Mouse (Mus musculus): ENCODE results near the gene Pcdh9. TPM values are rescaled to one million over a fixed set of nuclear protein-coding genes. Genes with fewer than 3 reads are reported as not detected.
A peak's percentile ranks its signal among the peaks of the same experiment; 100 is the strongest.

Gene Pcdh9
- total and polyA plus RNA-seq, 2 experiments from 2014 or later: 85.2 to 100 TPM

GRCm38 (mm10) chr14:93868211-93868610 is 22.3 kb downstream of the Pcdh9 start:
- DNase-seq (no peak), ATAC-seq (no peak)
- no peak for TF ChIP-seq CTCF (IDR thresholded peaks at IDR 0.05; ENCODE audit: low read depth)
- Histone ChIP-seq H3K9ac (no peak overlapping the region), H3K9me3 (ENCODE audit: low read length) (no peaks in the 10 kb centered on the region), H3K27ac (ENCODE audit: low read depth, low read length) (no peak overlapping the region), H3K36me3 (ENCODE audit: insufficient read depth) (no peaks in the 10 kb centered on the region), H3K4me2 (ENCODE audit: low read depth) (no peak overlapping the region), H3K27me3 (ENCODE audit: insufficient read depth, low read length) (no peaks in the 10 kb centered on the region), H3K4me3 (ENCODE audit: low read depth, low read length) (no peak overlapping the region), H3K4me1 (ENCODE audit: insufficient read depth) (no peaks in the 10 kb centered on the region)

- no peak for ATAC-seq
- Histone ChIP-seq H3K27ac (ENCODE audit: low read depth, low read length) (no peak overlapping the region), H3K4me2 (ENCODE audit: low read depth) (no peak overlapping the region), H3K27me3 (ENCODE audit: insufficient read depth, low read length) (no peaks in the 10 kb centered on the region), H3K4me1 (ENCODE audit: insufficient read depth) (no peaks in the 10 kb centered on the region), H3K36me3 (ENCODE audit: insufficient read depth) (no peaks in the 10 kb centered on the region), H3K4me3 (ENCODE audit: low read depth, low read length) (no peak overlapping the region), H3K9ac (no peak overlapping the region), H3K9me3 (ENCODE audit: low read length) (no peaks in the 10 kb centered on the region)
- no peak for TF ChIP-seq CTCF (IDR thresholded peaks at IDR 0.05; ENCODE audit: low read depth)
- no peak for DNase-seq
- 51% methylated on average over 3 of the region's 3 CpGs for WGBS
These were observed 32.4 kb downstream of the Pcdh9 start for GRCm38 (mm10) chr14:93858069-93858468.

- 19% methylated on average over 1 of the region's 1 CpGs for whole genome bisulfite sequencing
- DNase-seq (no peak), ATAC-seq (no peak)
- no peak overlapping the region for H3K9ac ChIP-seq
- no peaks in the 10 kb centered on the region for H3K9me3 ChIP-seq (ENCODE audit: low read length)
- no peak overlapping the region for H3K4me3 ChIP-seq (ENCODE audit: low read depth, low read length)
- H3K36me3 ChIP-seq (ENCODE audit: insufficient read depth): no peaks in the 10 kb centered on the region
- no peak overlapping the region for H3K27ac ChIP-seq (ENCODE audit: low read depth, low read length)
- no peaks in the 10 kb centered on the region for H3K4me1 ChIP-seq (ENCODE audit: insufficient read depth)
- no peak overlapping the region for H3K4me2 ChIP-seq (ENCODE audit: low read depth)
- no peaks in the 10 kb centered on the region for H3K27me3 ChIP-seq (ENCODE audit: insufficient read depth, low read length)
- TF ChIP-seq CTCF (IDR thresholded peaks at IDR 0.05; ENCODE audit: low read depth): no peak
These were observed 44.3 kb downstream of the Pcdh9 start for GRCm38 (mm10) chr14:93846091-93846677.

GRCm38 (mm10) chr14:93842686-93843288 is 47.7 kb downstream of the Pcdh9 start:
- 13% methylated on average over 3 of the region's 3 CpGs for WGBS
- TF ChIP-seq CTCF (IDR thresholded peaks at IDR 0.05; ENCODE audit: low read depth): no peak
- DNase-seq (no peak), ATAC-seq (no peak)
- H3K27ac ChIP-seq (ENCODE audit: low read depth, low read length): no peak overlapping the region
- H3K4me2 ChIP-seq (ENCODE audit: low read depth): no peak overlapping the region
- H3K36me3 ChIP-seq (ENCODE audit: insufficient read depth): no peaks in the 10 kb centered on the region
- H3K9me3 ChIP-seq (ENCODE audit: low read length): no peaks in the 10 kb centered on the region
- no peaks in the 10 kb centered on the region for H3K27me3 ChIP-seq (ENCODE audit: insufficient read depth, low read length)
- H3K4me1 ChIP-seq (ENCODE audit: insufficient read depth): no peaks in the 10 kb centered on the region
- H3K4me3 ChIP-seq (ENCODE audit: low read depth, low read length): no peak overlapping the region
- H3K9ac ChIP-seq: no peak overlapping the region

GRCm38 (mm10) chr14:93832511-93832910 is 58.0 kb downstream of the Pcdh9 start:
- Histone ChIP-seq H3K4me2 (ENCODE audit: low read depth) (no peak overlapping the region), H3K4me3 (ENCODE audit: low read depth, low read length) (no peak overlapping the region), H3K9me3 (ENCODE audit: low read length) (no peaks in the 10 kb centered on the region), H3K9ac (no peak overlapping the region), H3K4me1 (ENCODE audit: insufficient read depth) (no peaks in the 10 kb centered on the region), H3K27me3 (ENCODE audit: insufficient read depth, low read length) (no peaks in the 10 kb centered on the region), H3K36me3 (ENCODE audit: insufficient read depth) (no peaks in the 10 kb centered on the region), H3K27ac (ENCODE audit: low read depth, low read length) (no peak overlapping the region)
- no peak for TF ChIP-seq CTCF (IDR thresholded peaks at IDR 0.05; ENCODE audit: low read depth)
- 82% methylated on average over 6 of the region's 6 CpGs for WGBS
- no peak for DNase-seq
- no peak for ATAC-seq

- 0 out of 2 replicates have a peak, but pooled peaks cover 6% of the 10 kb centered on the region for H3K4me1 ChIP-seq (ENCODE audit: insufficient read depth)
- no peak overlapping the region for H3K9ac ChIP-seq
- H3K4me2 ChIP-seq (ENCODE audit: low read depth): no peak overlapping the region
- no peak overlapping the region for H3K27ac ChIP-seq (ENCODE audit: low read depth, low read length)
- no peaks in the 10 kb centered on the region for H3K9me3 ChIP-seq (ENCODE audit: low read length)
- DNase-seq: no peak
- H3K27me3 ChIP-seq (ENCODE audit: insufficient read depth, low read length): no peaks in the 10 kb centered on the region
- H3K4me3 ChIP-seq (ENCODE audit: low read depth, low read length): no peak overlapping the region
- H3K36me3 ChIP-seq (ENCODE audit: insufficient read depth): no peaks in the 10 kb centered on the region
- 42% methylated on average over 6 of the region's 6 CpGs for WGBS
- ATAC-seq: no peak
- no peak for TF ChIP-seq CTCF (IDR thresholded peaks at IDR 0.05; ENCODE audit: low read depth)
These were observed 63.3 kb downstream of the Pcdh9 start for GRCm38 (mm10) chr14:93827159-93827558.

- H3K9me3 ChIP-seq (ENCODE audit: low read length): no peaks in the 10 kb centered on the region
- H3K27me3 ChIP-seq (ENCODE audit: insufficient read depth, low read length): no peaks in the 10 kb centered on the region
- 0 out of 2 replicates have a peak overlapping the region, but pooled peaks have one; percentile 15 for H3K9ac ChIP-seq
- H3K4me3 ChIP-seq (ENCODE audit: low read depth, low read length): no peak overlapping the region
- no peaks in the 10 kb centered on the region for H3K36me3 ChIP-seq (ENCODE audit: insufficient read depth)
- ATAC-seq (peak; percentile 29; the same call in 1 of the 2 replicates), DNase-seq (no peak)
- no peak for TF ChIP-seq CTCF (IDR thresholded peaks at IDR 0.05; ENCODE audit: low read depth)
- H3K4me1 ChIP-seq (ENCODE audit: insufficient read depth): 0 out of 2 replicates have a peak, but pooled peaks cover 6% of the 10 kb centered on the region
- H3K4me2 ChIP-seq (ENCODE audit: low read depth): no peak overlapping the region
- H3K27ac ChIP-seq (ENCODE audit: low read depth, low read length): no peak overlapping the region
- 19% methylated on average over 6 of the region's 6 CpGs for WGBS
These were observed 64.4 kb downstream of the Pcdh9 start for GRCm38 (mm10) chr14:93826042-93826462.

Data from forebrain, postnatal 0 days (tissue).